Mouse (Mus musculus): ENCODE measurements around the gene Stn1.

DNA sequence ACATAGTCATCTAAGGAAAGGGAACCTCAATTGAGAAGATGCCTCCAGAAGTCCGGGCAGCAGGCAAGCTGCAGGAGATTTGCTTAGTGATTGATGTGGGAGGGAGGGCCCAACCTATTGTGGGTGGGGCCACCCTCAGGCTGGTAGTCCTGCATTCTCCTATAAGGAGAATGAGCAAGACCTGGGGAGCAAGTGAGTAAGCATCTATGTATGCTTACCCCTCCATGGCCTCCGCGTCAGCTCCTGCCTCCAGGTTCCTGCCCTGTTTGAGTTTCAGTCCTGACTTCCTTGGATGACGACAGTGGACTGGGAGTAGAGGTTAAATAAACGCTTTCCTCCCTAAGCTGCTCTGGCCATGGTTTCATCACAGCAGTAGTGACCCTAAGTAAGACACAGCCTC, 22.2 kb downstream of the Stn1 start:
- TF ChIP-seq POLR2A (IDR thresholded peaks at IDR 0.05; ENCODE audit: insufficient read depth, low read depth, low read length) (no peak), CTCF (IDR thresholded peaks at IDR 0.05) (no peak), EP300 (IDR thresholded peaks at IDR 0.05; ENCODE audit: insufficient read depth, low read depth, low read length) (no peak)

Measured in heart, adult 2 months (tissue).